Mouse (Mus musculus) splenic B cell, adult 2 months (primary cell): ENCODE data around the gene Slc6a21.

ENCODE experiments used
- DNase-seq: peaks from one replicate; pipeline ENCODE4 v3.0.0-alpha.2; 2011; ENCODE audit warnings: low read depth, low spot score
- H3K27me3 ChIP-seq: 2 replicates; pipeline ENCODE4 v1.6.1; 2012; ENCODE audit warnings: mild to moderate bottlenecking, low read length, moderate library complexity, mixed read lengths; ENCODE audit not compliant: control insufficient read depth, poor library complexity, insufficient read depth, severe bottlenecking
- H3K36me3 ChIP-seq: 2 replicates; pipeline ENCODE4 v1.6.1; 2012; ENCODE audit warnings: mild to moderate bottlenecking, low read length, moderate library complexity, mixed read lengths; ENCODE audit not compliant: control insufficient read depth, poor library complexity, insufficient read depth, severe bottlenecking

The Slc6a21 gene

DNA sequence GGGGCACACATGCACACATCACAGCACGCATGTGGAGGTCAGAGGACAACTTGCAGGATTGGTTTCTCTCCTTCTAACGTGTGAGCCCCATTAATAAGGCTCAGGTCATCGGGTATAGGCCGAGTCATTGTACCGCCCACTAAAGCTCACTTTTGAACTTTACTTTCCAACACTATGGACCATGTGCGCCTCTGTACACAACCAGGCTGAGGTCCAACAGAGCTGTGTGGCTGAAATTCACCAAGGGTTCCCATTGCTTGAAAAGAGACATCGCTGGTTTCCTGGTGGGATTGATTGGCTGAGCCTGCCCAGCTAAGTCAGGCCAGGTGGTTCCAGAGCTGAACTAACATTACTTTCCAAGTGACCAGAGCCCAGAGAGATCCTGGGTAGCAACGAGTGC lies 3.6 kb upstream of the Slc6a21 start:
- DNase-seq: no peak
- Histone ChIP-seq H3K27me3 (no peaks in the 10 kb centered on the region), H3K36me3 (no peaks in the 10 kb centered on the region)

DNA sequence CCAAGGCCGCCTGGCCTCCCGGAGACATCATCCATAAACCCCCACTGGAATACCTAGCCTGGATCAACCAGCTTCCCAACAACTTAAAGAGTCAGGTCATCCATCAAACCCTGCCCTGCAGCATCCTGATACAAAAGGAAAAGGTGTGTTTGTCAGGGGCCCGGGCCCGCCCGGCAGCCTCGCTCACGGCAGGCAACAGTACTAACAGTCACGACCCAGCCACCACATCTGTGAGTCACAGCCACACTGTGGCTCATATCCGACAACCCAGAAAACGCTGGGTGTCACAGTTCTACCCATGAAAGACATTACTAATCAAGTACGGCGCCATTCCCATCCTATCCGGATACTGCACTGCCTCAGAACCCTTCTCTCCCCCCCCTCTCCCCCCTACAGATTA lies 9.2 kb downstream of the Slc6a21 start:
- DNase-seq: no peak
- Histone ChIP-seq H3K27me3 (no peaks in the 10 kb centered on the region), H3K36me3 (no peaks in the 10 kb centered on the region)

DNA sequence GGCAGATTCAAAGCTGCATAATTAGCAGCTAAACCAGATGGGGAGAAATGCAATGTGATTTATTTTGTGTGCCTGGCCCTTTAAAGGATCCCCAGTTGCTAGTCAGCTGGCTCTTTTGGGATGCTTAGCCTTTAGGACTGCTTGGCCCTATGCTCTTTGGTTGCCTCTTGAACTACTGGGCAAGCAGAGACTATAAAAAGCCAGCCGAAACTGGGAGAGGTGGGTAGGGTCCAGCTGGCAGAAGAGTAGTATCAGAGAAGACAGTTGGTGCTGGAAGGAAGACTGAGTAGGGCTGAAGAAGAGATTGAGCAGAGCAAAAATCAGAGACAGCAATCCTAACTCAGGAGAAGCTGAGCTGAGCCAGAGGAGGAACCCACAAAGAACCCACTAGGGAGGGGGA lies 19.3 kb downstream of the Slc6a21 start:
- DNase-seq: no peak
- no peaks in the 10 kb centered on the region for H3K36me3 ChIP-seq
- no peaks in the 10 kb centered on the region for H3K27me3 ChIP-seq

DNA sequence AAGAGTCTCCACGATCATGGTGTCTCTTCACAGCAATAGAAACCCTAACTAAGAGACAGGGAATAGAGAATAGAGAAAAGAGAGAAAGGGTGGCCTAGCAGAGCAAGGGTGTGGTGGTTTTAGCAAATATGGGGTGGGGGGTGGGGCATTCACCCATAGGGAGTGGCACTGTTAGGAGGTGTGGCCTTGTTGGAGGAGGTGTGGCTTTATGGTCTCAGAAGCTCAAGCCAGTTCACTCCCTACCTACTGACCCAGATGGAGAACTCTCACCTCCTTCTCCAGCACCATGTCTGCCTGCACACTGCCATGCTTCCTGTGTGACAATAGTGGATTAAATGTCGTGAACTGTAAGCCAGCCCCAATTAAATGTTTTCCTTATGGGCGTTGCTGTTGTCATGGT lies 20.2 kb downstream of the Slc6a21 start:
- DNase-seq: no peak
- H3K27me3 ChIP-seq: no peaks in the 10 kb centered on the region
- H3K36me3 ChIP-seq: no peaks in the 10 kb centered on the region

DNA sequence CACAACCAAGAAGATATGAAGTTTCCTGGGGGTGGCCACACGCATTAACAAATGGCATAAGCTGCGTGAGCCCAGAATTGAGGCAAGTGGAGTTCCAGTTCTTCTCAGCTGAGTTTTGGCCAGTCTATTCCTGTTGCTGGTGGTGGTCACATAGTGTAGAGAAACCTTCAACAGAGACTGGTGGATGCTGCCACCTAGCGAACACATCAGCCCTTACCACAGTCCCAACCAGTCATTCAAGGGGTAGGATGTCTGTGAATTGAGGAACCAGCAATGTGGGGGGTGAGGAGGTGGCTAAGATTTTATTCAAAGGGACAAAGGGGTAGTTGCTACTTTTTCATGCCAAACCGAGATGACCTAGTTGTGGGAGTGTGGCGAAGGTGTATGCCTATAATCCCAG lies 22.4 kb downstream of the Slc6a21 start:
- H3K36me3 ChIP-seq: no peaks in the 10 kb centered on the region
- H3K27me3 ChIP-seq: no peaks in the 10 kb centered on the region
- peak; percentile 94 for DNase-seq

DNA sequence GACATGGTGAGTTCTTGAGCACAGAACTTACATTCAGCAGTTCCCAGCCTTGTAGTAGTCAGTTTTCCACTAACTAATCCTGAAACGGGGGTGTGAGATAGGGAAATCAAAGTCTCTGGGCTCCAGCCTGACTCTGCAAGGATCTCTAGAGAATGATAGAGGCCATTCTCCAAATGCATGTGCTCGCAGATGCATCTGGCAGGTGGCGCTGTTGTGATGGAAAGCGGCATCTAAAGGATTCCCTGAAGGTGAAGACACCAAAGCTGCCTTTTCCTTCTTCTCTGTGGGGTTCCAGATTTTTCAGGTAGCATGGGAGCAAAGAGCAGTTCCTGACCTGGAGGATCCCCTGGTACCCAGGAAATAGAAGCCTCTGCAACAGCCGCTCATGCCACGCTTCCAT lies 23.0 kb downstream of the Slc6a21 start:
- DNase-seq: peak; percentile 35
- no peaks in the 10 kb centered on the region for H3K27me3 ChIP-seq
- H3K36me3 ChIP-seq: no peaks in the 10 kb centered on the region

DNA sequence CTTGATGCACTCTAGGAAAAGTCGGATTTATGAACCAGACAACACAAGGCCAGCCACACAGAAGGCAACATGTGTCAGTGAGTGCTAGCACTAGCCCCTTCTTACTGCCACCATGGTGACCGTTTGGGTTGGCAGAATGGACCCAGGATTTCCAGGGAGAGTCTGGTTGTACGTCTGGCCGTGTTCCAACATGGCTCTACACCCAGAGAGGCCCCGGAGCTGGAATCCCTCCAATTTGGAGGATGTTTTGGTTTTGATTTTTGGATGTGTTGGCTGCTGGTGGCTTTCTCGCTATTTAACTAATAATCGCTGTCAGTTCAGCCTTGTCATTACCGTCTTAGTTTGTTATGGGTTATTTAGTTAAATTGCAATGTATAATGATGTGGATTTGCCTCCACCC lies 25.3 kb downstream of the Slc6a21 start:
- Histone ChIP-seq H3K36me3 (no peaks in the 10 kb centered on the region), H3K27me3 (no peaks in the 10 kb centered on the region)
- no peak for DNase-seq

DNA sequence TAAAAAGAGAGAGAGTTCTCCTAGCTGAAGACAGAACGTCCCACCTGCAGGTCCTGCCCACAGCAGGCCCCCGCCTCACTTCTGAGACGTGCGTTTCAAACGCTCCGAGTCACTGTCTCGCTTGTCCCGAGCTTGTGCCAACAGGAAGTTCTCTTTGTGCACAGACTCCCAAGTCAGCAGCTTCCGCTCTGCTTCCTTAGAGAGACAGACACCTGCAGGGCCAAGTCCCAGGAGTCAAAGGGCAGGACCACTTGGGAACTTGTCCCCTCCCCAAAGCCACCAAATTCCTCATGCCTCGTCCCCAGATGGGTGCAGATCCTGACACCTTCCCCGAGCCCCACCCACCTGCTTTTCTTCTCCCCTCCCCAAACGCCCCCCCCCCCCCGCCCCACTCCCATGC lies 27.6 kb downstream of the Slc6a21 start:
- DNase-seq: no peak
- Histone ChIP-seq H3K36me3 (no peaks in the 10 kb centered on the region), H3K27me3 (no peaks in the 10 kb centered on the region)

DNA sequence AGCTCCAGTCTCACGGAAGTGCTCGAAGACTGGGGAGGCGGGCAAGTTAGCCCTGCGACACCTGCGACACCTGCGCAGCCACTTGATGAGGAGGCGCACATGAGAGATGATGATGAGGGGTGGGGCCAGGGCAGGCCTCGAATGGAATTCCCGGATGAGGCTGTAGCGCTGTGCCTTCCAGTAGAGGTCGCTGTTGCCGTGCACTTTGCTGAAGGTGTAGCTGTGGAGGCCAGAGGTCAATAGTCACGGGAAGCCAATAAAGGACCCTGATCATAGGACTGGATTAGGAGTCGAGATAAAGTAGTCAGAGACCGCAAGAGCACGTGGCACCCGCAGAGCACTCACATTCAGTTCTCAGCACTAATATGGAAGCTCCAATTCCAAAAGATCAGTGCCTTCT lies 28.0 kb downstream of the Slc6a21 start:
- H3K36me3 ChIP-seq: no peaks in the 10 kb centered on the region
- DNase-seq: peak; percentile 70
- H3K27me3 ChIP-seq: no peaks in the 10 kb centered on the region

DNA sequence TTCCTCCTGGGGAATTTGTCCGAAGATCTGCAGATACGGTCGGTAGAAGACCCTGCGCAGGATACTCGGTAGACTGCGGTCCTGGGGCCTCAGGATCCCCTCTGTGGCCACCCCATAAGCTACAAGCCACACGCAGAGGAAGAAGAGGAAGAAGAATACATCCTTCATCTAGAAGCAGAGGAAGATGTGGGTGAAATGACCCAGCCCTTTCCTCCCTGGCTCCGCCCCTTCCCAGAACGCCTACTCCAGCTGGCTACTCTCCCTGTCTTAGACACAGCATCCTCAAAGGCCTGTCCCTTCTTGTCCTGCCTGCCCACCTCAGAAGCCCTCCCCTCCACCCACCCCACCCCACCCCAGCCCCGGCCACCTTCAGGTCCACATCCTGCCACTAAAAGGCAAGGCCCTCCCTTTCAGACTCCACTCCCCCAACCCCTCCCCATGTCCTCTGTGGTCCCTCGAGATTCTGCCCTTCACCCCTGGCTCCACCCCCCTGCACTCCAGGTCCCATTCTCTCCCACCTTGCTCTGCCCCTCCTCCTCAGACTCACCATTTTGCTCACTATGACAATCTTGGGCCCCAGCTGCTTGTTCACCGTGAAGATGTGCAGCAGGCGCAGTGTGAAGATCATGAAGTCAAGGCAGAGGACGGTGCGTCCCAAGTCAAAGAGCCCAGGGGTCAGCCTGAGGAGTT lies 31.4 kb downstream of the Slc6a21 start:
- H3K27me3 ChIP-seq: no peaks in the 10 kb centered on the region

DNA sequence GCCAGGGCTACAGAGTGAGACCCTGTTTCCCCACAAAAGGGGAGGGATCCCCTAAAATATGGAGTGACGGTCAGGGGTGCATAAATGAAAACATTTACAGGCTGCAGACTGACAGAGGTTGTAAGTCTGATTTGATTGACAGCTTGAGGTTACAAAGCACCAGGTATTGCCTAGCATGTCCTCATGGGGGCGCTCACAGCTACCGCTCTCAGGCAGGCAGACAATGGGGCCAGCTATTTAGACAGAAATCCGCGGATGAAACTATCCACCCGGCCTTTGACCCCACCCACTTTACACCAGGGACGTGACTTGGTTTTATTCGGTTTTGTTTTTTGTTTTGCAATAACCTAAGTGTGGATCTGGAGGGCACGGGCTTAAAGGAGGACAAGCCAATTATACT lies 32.1 kb downstream of the Slc6a21 start:
- Histone ChIP-seq H3K36me3 (no peaks in the 10 kb centered on the region), H3K27me3 (no peaks in the 10 kb centered on the region)
- peak; percentile 74 for DNase-seq

More for the DNA sequence above, 31.4 kb downstream of the Slc6a21 start:
- DNase-seq: no peak
- no peaks in the 10 kb centered on the region for H3K36me3 ChIP-seq

DNA sequence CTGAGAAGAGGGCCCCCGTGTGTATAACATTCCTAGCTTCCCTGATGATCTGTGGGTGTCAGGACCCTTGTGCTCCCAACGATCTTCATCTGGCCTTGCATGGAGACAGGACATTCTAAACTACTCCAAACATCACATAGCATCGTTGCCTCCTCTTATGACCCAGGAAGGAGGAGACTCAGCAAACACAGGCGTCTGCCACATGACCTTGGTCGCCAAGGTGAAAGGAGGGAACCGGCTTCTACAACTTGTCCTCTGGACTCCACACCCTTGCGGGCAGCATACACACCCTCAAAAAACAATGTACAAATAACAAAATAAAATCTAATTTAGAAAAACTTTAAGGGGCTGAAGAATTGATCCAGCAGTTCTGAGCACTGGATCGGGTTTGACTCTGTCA lies 34.7 kb downstream of the Slc6a21 start:
- H3K36me3 ChIP-seq: no peaks in the 10 kb centered on the region
- DNase-seq: no peak
- H3K27me3 ChIP-seq: no peaks in the 10 kb centered on the region

DNA sequence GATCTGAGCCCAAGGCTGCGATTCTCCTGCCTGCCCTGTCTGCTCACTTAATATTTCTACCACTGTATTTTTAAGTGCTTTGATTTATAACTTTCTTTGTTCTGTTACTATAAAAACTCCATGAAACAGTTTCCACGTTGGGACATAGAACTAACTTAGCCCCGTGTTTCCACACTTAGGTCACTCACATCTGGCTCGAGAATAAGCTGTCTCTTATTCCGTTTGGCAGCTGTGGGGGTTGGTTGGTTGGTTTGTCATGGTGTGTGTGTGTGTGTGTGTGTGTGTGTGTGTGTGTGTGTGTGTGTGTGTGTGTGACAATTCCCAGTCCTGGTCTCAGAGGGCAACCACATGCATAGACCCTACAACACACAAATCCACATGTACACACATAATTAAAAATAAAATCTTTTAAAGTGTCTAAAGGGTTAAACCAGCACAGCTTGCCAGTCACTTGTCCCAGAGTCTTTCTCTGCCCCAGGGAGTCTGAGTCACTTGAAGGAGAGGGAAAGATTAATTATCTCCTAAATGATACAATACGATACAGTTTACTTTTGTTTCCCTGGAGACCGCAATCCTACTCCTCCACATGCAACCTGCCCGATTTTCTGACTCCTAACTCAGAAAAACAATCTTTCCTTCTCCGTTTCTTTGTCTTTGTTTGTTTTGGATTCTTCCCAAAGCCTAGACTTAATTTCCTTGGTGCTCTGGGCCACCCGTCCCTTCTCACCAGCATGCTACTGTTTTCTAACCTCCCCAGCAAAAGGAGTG lies 35.6 kb downstream of the Slc6a21 start:
- Histone ChIP-seq H3K27me3 (no peaks in the 10 kb centered on the region), H3K36me3 (no peaks in the 10 kb centered on the region)
- no peak for DNase-seq

DNA sequence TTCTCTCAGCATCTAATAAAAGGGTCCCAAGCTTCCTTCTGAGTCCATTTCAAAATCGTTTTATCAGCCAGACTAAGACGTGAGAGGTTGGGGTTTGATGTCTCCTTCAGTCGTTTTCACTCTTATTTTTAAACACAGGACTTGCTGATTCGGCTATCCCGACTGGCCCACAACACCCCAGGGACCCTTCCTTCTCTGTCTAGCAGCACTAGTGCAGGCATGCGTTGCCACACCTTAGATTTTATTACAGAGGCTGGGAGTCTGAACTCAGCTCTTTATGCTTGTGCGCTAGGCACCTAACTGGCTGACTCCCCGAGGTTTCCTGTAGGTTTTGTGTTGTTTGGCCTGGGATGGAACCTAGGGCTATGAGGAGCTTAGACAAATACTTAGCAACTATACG lies 36.2 kb downstream of the Slc6a21 start:
- Histone ChIP-seq H3K27me3 (no peaks in the 10 kb centered on the region), H3K36me3 (no peaks in the 10 kb centered on the region)
- DNase-seq: no peak

DNA sequence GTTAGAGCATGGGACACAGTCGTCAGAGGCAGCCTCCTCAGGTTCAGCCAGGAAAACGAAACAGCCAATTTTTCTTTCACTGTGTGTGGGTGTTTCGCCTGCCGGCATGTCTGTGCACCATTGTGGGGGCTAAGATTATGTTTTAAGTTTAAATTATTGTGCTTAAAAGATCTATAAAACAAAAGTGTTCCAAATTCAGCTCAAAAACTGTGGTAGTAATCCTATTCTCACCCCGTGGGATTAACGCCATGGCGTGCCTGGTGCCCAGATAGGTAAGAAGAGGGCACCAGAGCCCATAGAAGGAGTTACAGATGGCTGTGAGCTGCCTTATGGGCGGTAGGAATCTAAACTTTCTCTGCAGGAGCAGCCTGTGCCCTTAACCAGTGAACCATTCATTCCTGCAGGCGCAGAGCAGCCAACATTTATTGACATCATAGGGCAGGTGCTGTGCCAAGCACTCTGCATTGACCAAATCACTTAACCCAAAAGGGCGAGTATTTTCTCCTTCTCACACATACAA lies 37.9 kb downstream of the Slc6a21 start:
- DNase-seq: no peak
- Histone ChIP-seq H3K36me3 (no peaks in the 10 kb centered on the region), H3K27me3 (no peaks in the 10 kb centered on the region)
